Mouse (Mus musculus) liver, embryonic 16.5 days (tissue): Measurements from ENCODE around the gene Slc44a3. TPM values are rescaled to one million over a fixed set of nuclear protein-coding genes. Genes with fewer than 3 reads are reported as not detected.

Source experiments
- ATAC-seq: fragments of 200-750 bp; cut with Nextera tagmentation; 2 replicates; pipeline ENCODE4 v1.8.0; 2017; ENCODE audit warnings: low read depth, mild to moderate bottlenecking, moderate number of reproducible peaks, moderate library complexity
- H3K27ac ChIP-seq: fragments of 300-500 bp; sonication (generic); 2 replicates; pipeline ENCODE4 v1.5.1; 2014; ENCODE audit warnings: mild to moderate bottlenecking, low read length
- H3K27me3 ChIP-seq: fragments of 300-500 bp; sonication (generic); 2 replicates; pipeline ENCODE4 v1.6.1; 2014; ENCODE audit warnings: low read depth, low read length, mixed read lengths; ENCODE audit not compliant: control insufficient read depth, insufficient read depth
- H3K36me3 ChIP-seq: fragments of 300-500 bp; sonication (generic); 2 replicates; pipeline ENCODE4 v1.6.1; 2014; ENCODE audit warnings: mild to moderate bottlenecking; ENCODE audit not compliant: control insufficient read depth, insufficient read depth
- H3K4me1 ChIP-seq: fragments of 300-500 bp; sonication (generic); 2 replicates; pipeline ENCODE4 v1.6.1; 2014; ENCODE audit warnings: low read depth, low read length, mixed read lengths; ENCODE audit not compliant: control insufficient read depth
- H3K4me2 ChIP-seq: fragments of 300-500 bp; sonication (generic); 2 replicates; pipeline ENCODE4 v1.6.1; 2014; ENCODE audit warnings: low read depth, low read length, mixed read lengths
- H3K4me3 ChIP-seq: fragments of 300-500 bp; sonication (generic); 2 replicates; pipeline ENCODE4 v1.5.1; 2014; ENCODE audit warnings: low read depth, mild to moderate bottlenecking, low read length
- H3K9ac ChIP-seq: fragments of 300-500 bp; sonication (generic); 2 replicates; pipeline ENCODE4 v1.6.1; 2014; ENCODE audit warnings: low read depth, low read length
- H3K9me3 ChIP-seq: fragments of 300-500 bp; sonication (generic); replicated peaks from 2 replicates; pipeline ENCODE4 v1.6.1; 2016; ENCODE audit warnings: low read length; ENCODE audit not compliant: control insufficient read depth
- WGBS: fragments of 180-500 bp; shearing (Covaris S2); extraction: QIAGEN DNeasy Blood & Tissue Kit; methylation state at CpG from one replicate; pipeline ENCODE4 v1.1.7; 2014; ENCODE audit not compliant: insufficient replicate concordance; 5-methylcytosine and 5-hydroxymethylcytosine counted together
- polyA plus RNA-seq: library from polyadenylated mRNA; unstranded; fragments of >200 nt; fragmentation: Nextera tagmentation; extraction: Ambion mirVana; gene quantifications from 2 replicates; pipeline ENCODE4 v1.2.1, GENCODE M21; 2015

The Slc44a3 gene
- polyA plus RNA-seq, 1 experiment from 2014 or later, result 22.8 TPM

GRCm38 (mm10) chr3:121425861-121426620 lies 106.2 kb downstream of the Slc44a3 start, which contains the start of gene Cnn3:
TSS of gene Cnn3 (plus strand) at chr3:121426497.
- Histone ChIP-seq H3K36me3 (no peaks in the 10 kb centered on the region), H3K9ac (peak within 1 kb of the TSS; percentile 74), H3K27ac (peak within 1 kb of the TSS; percentile 80), H3K27me3 (peaks cover 8% of the 10 kb centered on the region), H3K4me3 (peak within 1 kb of the TSS; percentile 70), H3K4me1 (peaks cover 17% of the 10 kb centered on the region), H3K9me3 (no peaks in the 10 kb centered on the region), H3K4me2 (peak within 1 kb of the TSS; percentile 80)
- 1% methylated on average over 58 of the region's 66 CpGs for WGBS
- ATAC-seq, result peak; percentile 91

- Histone ChIP-seq H3K9ac (no peak overlapping the region), H3K9me3 (no peaks in the 10 kb centered on the region), H3K27me3 (peaks cover 8% of the 10 kb centered on the region), H3K4me2 (no peak overlapping the region), H3K4me1 (peaks cover 11% of the 10 kb centered on the region; the same call in 1 of the 2 replicates), H3K4me3 (no peak overlapping the region), H3K36me3 (no peaks in the 10 kb centered on the region), H3K27ac (no peak overlapping the region)
- WGBS, result 73% methylated on average over 8 of the region's 8 CpGs
- no peak for ATAC-seq
Observed at GRCm38 (mm10) chr3:121422405-121422804, 109.8 kb downstream of the Slc44a3 start.

DNA sequence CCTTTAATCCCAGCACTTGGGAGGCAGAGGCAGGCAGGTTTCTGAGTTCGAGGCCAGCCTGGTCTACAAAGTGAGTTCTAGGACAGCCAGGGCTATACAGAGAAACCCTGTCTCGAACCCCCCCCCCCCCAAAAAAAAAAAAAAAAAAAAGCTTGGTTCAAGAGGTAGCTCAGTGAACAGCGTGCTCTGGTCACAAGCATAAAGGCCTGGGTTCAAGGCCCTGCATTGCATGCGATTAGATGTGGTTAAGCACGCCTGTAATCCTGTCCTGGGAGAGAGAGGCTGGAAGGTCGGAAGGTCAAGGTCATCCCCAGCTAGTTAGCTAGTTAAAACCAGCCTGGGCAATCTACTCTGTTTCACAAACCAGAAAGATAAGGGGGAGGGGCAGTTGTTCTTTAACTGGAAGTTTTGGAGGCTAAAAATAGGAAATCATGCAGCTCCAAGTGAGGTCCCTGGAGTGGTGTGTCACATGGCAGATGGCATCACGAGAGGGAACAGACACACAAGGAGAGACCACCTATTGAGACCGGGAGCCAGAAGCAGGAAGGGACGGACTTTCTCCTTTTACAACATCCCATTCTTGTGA lies 113.3 kb downstream of the Slc44a3 start:
- H3K27ac ChIP-seq, result no peak overlapping the region
- H3K4me1 ChIP-seq, result no peaks in the 10 kb centered on the region; the same call in 1 of the 2 replicates
- no peaks in the 10 kb centered on the region for H3K36me3 ChIP-seq
- H3K9ac ChIP-seq, result no peak overlapping the region
- 67% methylated on average over 9 of the region's 9 CpGs for WGBS
- no peak overlapping the region for H3K4me3 ChIP-seq
- H3K27me3 ChIP-seq, result no peaks in the 10 kb centered on the region
- no peak overlapping the region for H3K4me2 ChIP-seq
- H3K9me3 ChIP-seq, result no peaks in the 10 kb centered on the region
- ATAC-seq, result peak; percentile 44

- WGBS, result 64% methylated on average over 6 of the region's 6 CpGs
Observed at GRCm38 (mm10) chr3:121418251-121418601, 114.0 kb downstream of the Slc44a3 start.

GRCm38 (mm10) chr3:121417379-121418250 lies 114.6 kb downstream of the Slc44a3 start:
- H3K4me3 ChIP-seq, result no peak overlapping the region
- no peak overlapping the region for H3K27ac ChIP-seq
- no peaks in the 10 kb centered on the region for H3K27me3 ChIP-seq
- no peak overlapping the region for H3K9ac ChIP-seq
- ATAC-seq, result no peak
- 62% methylated on average over 14 of the region's 14 CpGs for WGBS
- no peaks in the 10 kb centered on the region for H3K36me3 ChIP-seq
- no peaks in the 10 kb centered on the region for H3K9me3 ChIP-seq
- no peaks in the 10 kb centered on the region; the same call in 1 of the 2 replicates for H3K4me1 ChIP-seq
- no peak overlapping the region for H3K4me2 ChIP-seq

More at GRCm38 (mm10) chr3:121418251-121418601, 114.0 kb downstream of the Slc44a3 start:
- H3K9me3 ChIP-seq, result no peaks in the 10 kb centered on the region
- no peak overlapping the region for H3K4me2 ChIP-seq
- no peaks in the 10 kb centered on the region; the same call in 1 of the 2 replicates for H3K4me1 ChIP-seq
- ATAC-seq, result no peak
- no peaks in the 10 kb centered on the region for H3K36me3 ChIP-seq
- no peak overlapping the region for H3K27ac ChIP-seq
- H3K9ac ChIP-seq, result no peak overlapping the region
- H3K27me3 ChIP-seq, result no peaks in the 10 kb centered on the region
- no peak overlapping the region for H3K4me3 ChIP-seq

GRCm38 (mm10) chr3:121416171-121417154 lies 115.7 kb downstream of the Slc44a3 start:
- no peaks in the 10 kb centered on the region for H3K9me3 ChIP-seq
- H3K27me3 ChIP-seq, result no peaks in the 10 kb centered on the region
- H3K4me3 ChIP-seq, result no peak overlapping the region
- H3K4me2 ChIP-seq, result no peak overlapping the region
- H3K4me1 ChIP-seq, result no peaks in the 10 kb centered on the region; the same call in 1 of the 2 replicates
- H3K27ac ChIP-seq, result peak overlapping the region; percentile 74
- peak; percentile 56; the same call in 1 of the 2 replicates for ATAC-seq
- no peak overlapping the region for H3K9ac ChIP-seq
- H3K36me3 ChIP-seq, result no peaks in the 10 kb centered on the region
- WGBS, result 54% methylated on average over 5 of the region's 5 CpGs

GRCm38 (mm10) chr3:121411450-121411849 lies 120.8 kb downstream of the Slc44a3 start:
- no peaks in the 10 kb centered on the region for H3K9me3 ChIP-seq
- no peak overlapping the region for H3K4me3 ChIP-seq
- 45% methylated on average over 6 of the region's 6 CpGs for WGBS
- H3K27me3 ChIP-seq, result no peaks in the 10 kb centered on the region
- H3K36me3 ChIP-seq, result no peaks in the 10 kb centered on the region
- H3K27ac ChIP-seq, result no peak overlapping the region
- H3K9ac ChIP-seq, result no peak overlapping the region
- no peaks in the 10 kb centered on the region for H3K4me1 ChIP-seq
- H3K4me2 ChIP-seq, result no peak overlapping the region
- no peak for ATAC-seq
